Mouse (Mus musculus) liver, adult 2 months (tissue): ENCODE data around the gene Zfp804a. TPM values are rescaled to one million over a fixed set of nuclear protein-coding genes. Genes with fewer than 3 reads are reported as not detected.

Experiments used
- DNase-seq: peaks from one replicate; pipeline ENCODE4 v3.0.0-alpha.2; 2011; ENCODE audit warnings: low read depth, low spot score; ENCODE audit errors: extremely low read depth
- H3K27ac ChIP-seq: fragments of 200-500 bp; replicated peaks from 2 replicates; pipeline ENCODE4 v1.5.1; 2012; ENCODE audit warnings: low read depth, mild to moderate bottlenecking, control low read depth, inconsistent platforms, low read length; ENCODE audit not compliant: insufficient read depth
- H3K27me3 ChIP-seq: fragments of 200-500 bp; 2 replicates; pipeline ENCODE4 v1.6.1; 2012; ENCODE audit warnings: mild to moderate bottlenecking, moderate library complexity, low read length, inconsistent platforms; ENCODE audit not compliant: control insufficient read depth, insufficient read depth
- H3K36me3 ChIP-seq: fragments of 200-500 bp; 2 replicates; pipeline ENCODE4 v1.6.1; 2012; ENCODE audit warnings: low read length, inconsistent platforms; ENCODE audit not compliant: control insufficient read depth, insufficient read depth
- H3K4me1 ChIP-seq: fragments of 200-500 bp; 2 replicates; pipeline ENCODE4 v1.6.1; 2011; ENCODE audit warnings: low read length; ENCODE audit not compliant: control insufficient read depth, insufficient read depth
- H3K4me3 ChIP-seq: fragments of 200-500 bp; 2 replicates; pipeline ENCODE4 v1.5.1; 2011; ENCODE audit warnings: low read depth, mild to moderate bottlenecking, control low read depth, low read length, moderate library complexity; ENCODE audit not compliant: insufficient read depth
- H3K79me2 ChIP-seq: fragments of 200-500 bp; 2 replicates; pipeline ENCODE4 v1.6.1; 2012; ENCODE audit warnings: inconsistent platforms, mild to moderate bottlenecking, low read length, moderate library complexity; ENCODE audit not compliant: control insufficient read depth, insufficient read depth
- H3K9ac ChIP-seq: fragments of 200-500 bp; 2 replicates; pipeline ENCODE4 v1.6.1; 2012; ENCODE audit warnings: low read depth, mild to moderate bottlenecking, control low read depth, inconsistent platforms, low read length
- CTCF ChIP-seq: fragments of 200-500 bp; IDR thresholded peaks from 2 replicates; pipeline ENCODE4 v1.5.1; 2011; ENCODE audit warnings: low read depth, low read length, control low read depth
- POLR2A ChIP-seq: fragments of 200-500 bp; IDR thresholded peaks from 2 replicates; pipeline ENCODE4 v1.6.1; 2011; ENCODE audit warnings: low read length, control low read depth; ENCODE audit not compliant: insufficient read depth; ENCODE audit errors: extremely low read depth
- WGBS: fragments of 180-500 bp; shearing (Covaris S2); methylation state at CpG from one replicate; pipeline ENCODE4 v1.1.7; 2018; 5-methylcytosine and 5-hydroxymethylcytosine counted together
- polyA plus RNA-seq: library from polyadenylated mRNA; depleted of rRNA; stranded (reverse); fragments of >200 nt; gene quantifications from 2 replicates; pipeline ENCODE4 v1.2.3, GENCODE M21; 2012
- total RNA-seq: library from RNA; depleted of rRNA; stranded (reverse); fragments of >200 nt; gene quantifications from 2 replicates; pipeline ENCODE4 v1.2.3, GENCODE M21; 2014

Gene Zfp804a
- total and polyA plus RNA-seq, 2 experiments: not detected

- Histone ChIP-seq H3K79me2 (no peaks in the 10 kb centered on the region), H3K27ac (no peak overlapping the region), H3K27me3 (no peaks in the 10 kb centered on the region), H3K9ac (no peak overlapping the region), H3K36me3 (no peaks in the 10 kb centered on the region), H3K4me1 (no peaks in the 10 kb centered on the region), H3K4me3 (no peak overlapping the region)
- WGBS: 56% methylated on average over 2 of the region's 2 CpGs
- TF ChIP-seq POLR2A: no peak
- TF ChIP-seq CTCF: no peak
- DNase-seq: no peak
Measured at GRCm38 (mm10) chr2:82119577-82119976, 66.6 kb downstream of the Zfp804a start.

DNA sequence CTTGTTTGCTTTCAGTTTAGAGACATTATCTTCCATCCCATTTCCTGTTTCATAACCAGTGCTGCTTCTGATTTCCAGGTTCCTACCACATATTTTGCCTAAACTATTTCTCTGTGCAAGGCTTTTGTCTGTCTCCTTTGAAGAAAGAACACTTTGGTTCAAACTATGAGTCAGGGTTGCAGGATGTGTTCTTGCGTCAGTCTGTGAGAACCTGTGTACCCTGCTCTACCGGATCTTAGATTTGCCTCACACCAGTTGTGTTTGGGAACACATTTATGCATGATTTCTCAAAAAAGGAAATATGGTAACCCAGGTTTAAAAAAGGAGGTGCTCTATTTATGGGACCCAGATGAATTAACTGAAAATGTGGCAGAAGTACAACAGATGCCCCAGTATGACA, 125.7 kb downstream of the Zfp804a start:
- H3K79me2 ChIP-seq: no peaks in the 10 kb centered on the region
- no peak overlapping the region for H3K9ac ChIP-seq
- H3K4me1 ChIP-seq: no peaks in the 10 kb centered on the region
- TF ChIP-seq CTCF: no peak
- no peak for DNase-seq
- no peak overlapping the region for H3K4me3 ChIP-seq
- no peaks in the 10 kb centered on the region for H3K27me3 ChIP-seq
- no peak overlapping the region for H3K27ac ChIP-seq
- H3K36me3 ChIP-seq: no peaks in the 10 kb centered on the region
- WGBS: 92% methylated on average over 2 of the region's 2 CpGs

- no peaks in the 10 kb centered on the region for H3K79me2 ChIP-seq
- 92% methylated on average over 1 of the region's 1 CpGs for whole genome bisulfite sequencing
Measured at GRCm38 (mm10) chr2:82181010-82181409, 128.0 kb downstream of the Zfp804a start.

DNA sequence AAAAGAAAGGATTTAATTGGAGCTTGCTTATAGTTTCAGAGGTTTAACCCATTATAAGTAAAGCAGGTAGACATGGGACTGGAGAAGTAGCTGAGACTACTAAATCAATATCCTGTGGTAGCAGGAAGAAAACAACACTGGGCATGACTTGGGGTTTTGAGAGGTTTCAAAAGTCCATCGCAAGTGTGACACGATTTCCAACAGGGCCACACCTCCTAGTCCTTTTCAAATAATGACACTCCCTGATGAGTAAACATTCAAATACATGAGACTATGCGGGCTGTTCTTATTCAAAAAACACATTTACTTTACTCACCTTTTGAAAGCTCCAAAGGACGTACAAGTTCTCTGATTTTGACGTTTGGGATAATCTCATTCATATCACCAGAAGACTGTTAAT, 146.9 kb downstream of the Zfp804a start:
- Histone ChIP-seq H3K36me3 (no peaks in the 10 kb centered on the region), H3K27ac (no peak overlapping the region), H3K4me3 (no peak overlapping the region), H3K9ac (no peak overlapping the region), H3K79me2 (no peaks in the 10 kb centered on the region), H3K27me3 (no peaks in the 10 kb centered on the region), H3K4me1 (no peaks in the 10 kb centered on the region)
- peak; percentile 7 for DNase-seq
- no peak for TF ChIP-seq POLR2A
- TF ChIP-seq CTCF: no peak
- WGBS: 52% methylated on average over 5 of the region's 5 CpGs

More at GRCm38 (mm10) chr2:82181010-82181409, 128.0 kb downstream of the Zfp804a start:
- Histone ChIP-seq H3K27me3 (no peaks in the 10 kb centered on the region), H3K4me1 (no peaks in the 10 kb centered on the region), H3K4me3 (no peak overlapping the region), H3K9ac (no peak overlapping the region), H3K27ac (no peak overlapping the region), H3K36me3 (no peaks in the 10 kb centered on the region)
- no peak for DNase-seq
- TF ChIP-seq CTCF: no peak
- TF ChIP-seq POLR2A: no peak

- H3K36me3 ChIP-seq: no peaks in the 10 kb centered on the region
- WGBS: 80% methylated on average over 5 of the region's 5 CpGs
- no peak overlapping the region for H3K4me3 ChIP-seq
- TF ChIP-seq POLR2A (no peak), CTCF (no peak)
- no peaks in the 10 kb centered on the region for H3K27me3 ChIP-seq
- no peak for DNase-seq
- no peaks in the 10 kb centered on the region for H3K4me1 ChIP-seq
- no peak overlapping the region for H3K9ac ChIP-seq
- no peak overlapping the region for H3K27ac ChIP-seq
- no peaks in the 10 kb centered on the region for H3K79me2 ChIP-seq
Measured at GRCm38 (mm10) chr2:82200616-82201015, 147.6 kb downstream of the Zfp804a start.

- H3K27ac ChIP-seq: no peak overlapping the region
- no peak overlapping the region for H3K4me3 ChIP-seq
- no peaks in the 10 kb centered on the region for H3K4me1 ChIP-seq
- no peak overlapping the region for H3K9ac ChIP-seq
- WGBS: 93% methylated on average over 1 of the region's 1 CpGs
- H3K79me2 ChIP-seq: no peaks in the 10 kb centered on the region
- H3K36me3 ChIP-seq: no peaks in the 10 kb centered on the region
- H3K27me3 ChIP-seq: no peaks in the 10 kb centered on the region
- TF ChIP-seq POLR2A: no peak
- TF ChIP-seq CTCF: no peak
- DNase-seq: no peak
Measured at GRCm38 (mm10) chr2:82210605-82211004, 157.6 kb downstream of the Zfp804a start.
